Mouse (Mus musculus) erythroblast, embryonic 14.5 days (primary cell): ENCODE measurements around the gene Ntrk2. TPM values are rescaled to one million over a fixed set of nuclear protein-coding genes. Genes with fewer than 3 reads are reported as not detected.

Source experiments
- H3K27me3 ChIP-seq: 2 replicates; pipeline ENCODE4 v1.6.1; 2012; ENCODE audit warnings: inconsistent platforms; ENCODE audit not compliant: control insufficient read depth
- H3K36me3 ChIP-seq: 2 replicates; pipeline ENCODE4 v1.6.1; 2012; ENCODE audit warnings: mild to moderate bottlenecking, inconsistent platforms; ENCODE audit not compliant: control insufficient read depth
- H3K4me1 ChIP-seq: 2 replicates; pipeline ENCODE4 v1.6.1; 2012; ENCODE audit warnings: inconsistent platforms; ENCODE audit not compliant: control insufficient read depth
- H3K4me3 ChIP-seq: replicated peaks from 2 replicates; pipeline ENCODE3; 2012; ENCODE audit warnings: moderate library complexity, mild to moderate bottlenecking, inconsistent platforms
- H3K9me3 ChIP-seq: 2 replicates; pipeline ENCODE4 v1.6.1; 2012; ENCODE audit warnings: low read length, inconsistent platforms, mixed read lengths; ENCODE audit not compliant: control insufficient read depth
- GATA1 ChIP-seq: IDR thresholded peaks from 2 replicates; pipeline ENCODE4 v1.6.1; 2012; ENCODE audit warnings: low read length, inconsistent platforms, mixed read lengths
- TAL1 ChIP-seq: IDR thresholded peaks from 3 replicates; pipeline ENCODE4 v1.6.1; 2012; ENCODE audit warnings: low read length, inconsistent platforms, mixed read lengths
- polyA plus RNA-seq: library from polyadenylated mRNA; stranded (reverse); fragments of >175 nt; gene quantifications from 2 replicates; pipeline ENCODE4 v1.2.3, GENCODE M21; 2012

The Ntrk2 gene
- polyA plus RNA-seq, 1 experiment, result not detected

DNA sequence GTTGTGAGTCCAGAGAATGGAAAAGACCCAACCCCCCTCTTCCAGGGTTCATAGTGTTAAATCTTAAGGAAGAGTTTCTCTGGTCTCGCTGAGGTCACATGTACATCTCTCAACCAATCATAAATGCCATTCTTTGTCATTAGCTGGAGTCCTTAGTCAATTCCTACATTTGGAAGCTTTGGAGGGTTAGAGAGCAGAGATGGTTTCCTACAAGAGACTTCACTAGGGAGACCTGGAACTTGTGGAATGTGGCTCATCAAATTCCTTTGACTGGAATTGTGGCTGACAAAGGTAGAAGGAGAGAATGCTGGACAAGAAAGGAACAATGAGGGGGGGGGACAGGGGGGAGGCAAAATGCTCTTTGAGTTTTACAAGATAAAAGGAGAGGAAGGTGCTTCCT is 30.5 kb downstream of the Ntrk2 start:
- no peak for TF ChIP-seq TAL1
- no peak for TF ChIP-seq GATA1
- no peaks in the 10 kb centered on the region for H3K4me1 ChIP-seq
- H3K4me3 ChIP-seq, result no peak overlapping the region
- H3K36me3 ChIP-seq, result no peaks in the 10 kb centered on the region
- H3K9me3 ChIP-seq, result peaks cover 8% of the 10 kb centered on the region
- no peaks in the 10 kb centered on the region for H3K27me3 ChIP-seq

DNA sequence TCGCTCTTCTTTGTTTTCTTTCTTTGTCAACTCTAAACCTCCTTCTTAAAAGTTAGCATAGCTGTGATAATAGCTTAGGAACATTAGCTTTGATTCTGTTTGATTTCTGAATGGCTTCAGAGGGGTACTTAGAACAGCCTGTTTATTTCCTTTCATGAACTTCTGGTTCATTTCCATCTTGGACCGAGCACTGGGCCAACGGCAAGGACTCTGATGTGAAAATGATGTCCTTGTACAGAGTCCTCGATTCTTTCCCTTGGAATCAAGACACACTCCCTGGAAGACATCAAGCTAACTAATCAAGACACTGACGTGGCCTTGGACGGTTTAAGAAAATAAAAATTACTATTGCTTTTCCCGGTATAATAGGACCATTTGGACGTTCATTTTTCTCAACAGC is 31.7 kb downstream of the Ntrk2 start:
- TF ChIP-seq GATA1, result no peak
- TF ChIP-seq TAL1, result no peak
- Histone ChIP-seq H3K4me1 (no peaks in the 10 kb centered on the region), H3K36me3 (no peaks in the 10 kb centered on the region), H3K27me3 (no peaks in the 10 kb centered on the region), H3K9me3 (peaks cover 8% of the 10 kb centered on the region), H3K4me3 (no peak overlapping the region)

DNA sequence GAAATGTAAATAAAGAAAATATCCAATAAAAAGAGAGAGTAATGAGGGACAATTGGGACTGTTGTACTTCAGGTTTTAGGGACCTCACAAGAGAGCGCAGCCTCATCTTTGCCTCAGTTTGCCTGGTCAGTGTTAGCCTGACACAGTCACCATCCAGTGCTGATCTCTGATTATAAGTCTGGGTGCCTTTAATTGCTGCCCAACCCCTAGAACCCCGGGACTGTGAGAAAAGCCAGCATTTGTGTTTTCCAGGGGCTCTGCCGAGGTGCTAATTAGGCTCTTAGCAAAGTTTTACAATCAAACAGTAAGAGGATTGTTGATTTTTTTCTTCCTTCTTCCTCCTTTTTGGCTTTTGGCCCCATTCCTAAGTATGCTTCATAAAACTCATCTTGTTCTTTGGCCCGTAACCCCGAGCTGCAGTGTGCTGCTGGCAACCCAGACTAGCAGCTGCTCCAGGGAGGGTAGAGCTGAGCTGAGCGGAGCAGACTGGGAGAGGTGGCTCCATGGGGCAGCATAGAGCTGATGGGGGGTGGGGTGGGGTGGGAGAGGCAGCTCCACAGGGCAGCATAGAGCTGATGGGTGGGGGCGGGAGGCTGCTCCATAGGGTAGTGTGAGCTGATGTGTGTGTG is 34.5 kb downstream of the Ntrk2 start:
- Histone ChIP-seq H3K4me1 (no peaks in the 10 kb centered on the region), H3K9me3 (peaks cover 14% of the 10 kb centered on the region), H3K36me3 (no peaks in the 10 kb centered on the region), H3K4me3 (no peak overlapping the region), H3K27me3 (no peaks in the 10 kb centered on the region)
- TF ChIP-seq TAL1, result no peak
- no peak for TF ChIP-seq GATA1

DNA sequence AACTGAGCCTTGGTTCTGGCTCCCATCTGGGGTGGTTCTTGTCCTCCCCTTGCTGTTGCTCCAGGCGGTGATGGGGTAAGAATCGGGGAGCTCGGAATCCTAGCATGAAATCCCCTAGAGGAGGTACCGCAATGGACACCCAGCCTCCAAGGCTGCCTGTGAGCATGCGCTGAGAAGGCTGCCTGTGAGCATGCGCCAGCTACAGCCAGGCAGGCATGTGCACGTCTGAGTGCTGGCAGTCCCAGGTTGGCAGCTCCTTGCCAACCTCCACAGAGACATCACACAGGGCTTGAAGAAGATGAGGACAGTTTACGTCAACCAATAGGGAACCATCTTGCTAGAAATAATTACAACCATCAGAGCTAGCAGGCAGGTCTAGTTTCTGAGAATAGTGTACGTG is 37.5 kb downstream of the Ntrk2 start:
- Histone ChIP-seq H3K36me3 (no peaks in the 10 kb centered on the region), H3K9me3 (peaks cover 27% of the 10 kb centered on the region), H3K4me1 (no peaks in the 10 kb centered on the region), H3K4me3 (no peak overlapping the region), H3K27me3 (no peaks in the 10 kb centered on the region)
- TF ChIP-seq GATA1 (no peak), TAL1 (no peak)

DNA sequence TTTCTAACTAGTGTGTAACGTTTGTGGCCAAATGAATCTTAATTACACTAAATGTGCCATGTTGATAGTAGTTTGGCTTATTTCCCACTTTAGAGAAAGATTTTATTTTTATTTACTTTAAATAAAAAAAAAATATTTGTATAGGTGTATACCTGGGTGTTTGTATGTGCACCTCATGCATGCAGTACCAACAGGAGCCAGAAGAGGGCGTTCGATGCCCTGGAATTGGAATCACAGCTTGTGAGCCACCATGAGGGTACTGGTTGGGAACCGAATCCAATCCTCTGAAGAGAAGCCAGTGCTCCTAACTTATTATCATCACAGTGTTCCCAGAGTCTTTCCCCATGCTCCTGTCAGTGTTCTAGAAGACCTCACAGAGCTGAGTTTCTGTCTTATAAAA is 42.2 kb downstream of the Ntrk2 start:
- no peak overlapping the region for H3K4me3 ChIP-seq
- TF ChIP-seq GATA1, result no peak
- TF ChIP-seq TAL1, result no peak
- H3K36me3 ChIP-seq, result no peaks in the 10 kb centered on the region
- no peaks in the 10 kb centered on the region for H3K4me1 ChIP-seq
- H3K27me3 ChIP-seq, result no peaks in the 10 kb centered on the region
- peaks cover 29% of the 10 kb centered on the region for H3K9me3 ChIP-seq

DNA sequence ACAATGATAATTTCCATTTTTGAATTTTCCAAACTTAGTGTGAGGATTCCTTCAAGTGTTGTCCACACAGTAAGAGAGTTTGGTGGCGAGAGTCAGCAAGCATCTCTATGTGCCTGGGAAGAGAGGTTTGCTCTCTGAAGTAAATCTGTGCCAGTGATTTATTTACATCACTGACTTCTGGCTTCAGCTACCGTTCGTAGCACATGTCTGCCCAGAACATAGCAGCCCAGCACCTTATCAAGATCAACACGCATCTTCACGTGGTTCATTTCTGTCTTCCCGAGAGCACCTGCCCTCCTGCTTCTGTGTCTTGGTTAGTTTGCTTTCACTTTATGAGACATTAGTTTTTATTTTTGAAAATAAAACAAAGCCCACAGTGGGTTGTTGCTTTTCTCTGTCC is 47.3 kb downstream of the Ntrk2 start:
- H3K27me3 ChIP-seq, result no peaks in the 10 kb centered on the region
- peaks cover 3% of the 10 kb centered on the region for H3K9me3 ChIP-seq
- TF ChIP-seq GATA1 (no peak), TAL1 (no peak)
- H3K4me1 ChIP-seq, result no peaks in the 10 kb centered on the region
- no peak overlapping the region for H3K4me3 ChIP-seq
- H3K36me3 ChIP-seq, result no peaks in the 10 kb centered on the region

DNA sequence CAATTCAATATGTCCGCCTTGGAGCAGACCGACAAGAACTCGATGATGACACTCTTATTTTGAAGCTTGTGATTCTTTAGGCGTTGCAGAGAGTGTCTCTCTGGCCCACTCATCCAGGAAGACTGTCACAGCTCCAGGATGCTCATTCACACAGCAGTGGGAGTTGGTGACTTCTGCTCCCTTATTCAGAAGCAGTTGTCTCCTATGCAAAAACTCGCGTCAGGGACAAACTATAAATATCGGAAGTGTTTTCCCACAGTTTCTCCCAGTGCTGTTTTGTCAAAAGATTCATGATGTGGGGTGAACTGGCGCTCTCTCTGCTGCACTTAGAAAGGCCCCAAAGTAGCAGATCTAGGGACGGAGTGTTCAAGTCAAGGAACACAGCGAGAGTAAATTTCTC is 59.9 kb downstream of the Ntrk2 start:
- TF ChIP-seq GATA1, result no peak
- TF ChIP-seq TAL1, result no peak
- Histone ChIP-seq H3K9me3 (peaks cover 22% of the 10 kb centered on the region), H3K4me3 (no peak overlapping the region), H3K27me3 (no peaks in the 10 kb centered on the region), H3K36me3 (no peaks in the 10 kb centered on the region), H3K4me1 (no peaks in the 10 kb centered on the region)

DNA sequence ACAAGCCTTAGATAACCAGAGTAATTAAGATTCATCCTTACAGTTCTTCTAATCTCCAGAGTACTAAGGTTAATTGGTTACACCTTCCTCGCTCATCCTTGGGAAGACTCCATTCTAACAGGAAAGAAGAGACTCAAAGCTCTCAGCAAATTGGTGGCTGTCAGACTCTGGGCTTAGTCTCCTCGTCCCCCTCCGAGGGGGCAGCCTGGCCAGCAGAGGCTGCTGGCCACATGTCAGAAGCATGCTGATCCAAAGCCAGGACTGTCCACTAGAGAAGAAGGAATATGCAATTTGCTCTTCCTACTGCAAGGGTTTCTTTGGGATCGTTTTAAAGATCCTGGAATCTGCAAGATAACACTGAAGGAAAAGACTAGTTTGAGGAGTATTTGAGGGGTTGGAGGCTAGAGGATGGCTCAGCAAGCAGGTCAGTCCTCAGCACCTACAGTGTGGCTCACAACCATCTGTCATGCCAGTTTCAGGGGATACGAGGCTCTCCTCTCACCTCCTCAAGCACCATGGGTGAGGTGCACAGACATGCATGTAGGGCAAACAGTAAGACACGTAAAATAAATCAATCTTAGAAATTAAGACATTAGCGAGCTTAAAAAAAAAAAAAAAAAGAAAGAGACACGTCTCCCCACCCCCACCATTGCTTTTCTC is 60.5 kb downstream of the Ntrk2 start:
- peaks cover 18% of the 10 kb centered on the region for H3K9me3 ChIP-seq
- no peak overlapping the region for H3K4me3 ChIP-seq
- H3K36me3 ChIP-seq, result no peaks in the 10 kb centered on the region

DNA sequence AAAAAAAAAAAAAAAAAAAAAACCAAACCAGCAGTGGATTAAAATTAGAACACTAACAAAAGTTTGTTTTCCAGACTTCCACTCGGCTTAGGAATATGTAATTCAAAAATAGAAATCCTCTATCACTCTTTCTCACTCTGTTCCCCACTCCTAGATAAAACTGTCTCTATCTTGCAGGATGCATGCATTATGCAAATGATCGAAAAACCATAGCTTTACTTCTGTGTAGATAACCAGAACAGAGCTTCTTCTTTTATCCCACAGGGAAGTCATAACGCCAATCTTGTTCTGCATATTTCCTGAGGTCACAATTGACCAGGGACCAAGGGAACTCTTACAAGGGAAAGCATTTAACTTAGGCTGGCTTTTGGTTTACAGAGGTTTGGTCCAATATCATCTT is 76.1 kb downstream of the Ntrk2 start:
- TF ChIP-seq TAL1 (no peak), GATA1 (no peak)
- Histone ChIP-seq H3K36me3 (no peaks in the 10 kb centered on the region), H3K27me3 (no peaks in the 10 kb centered on the region), H3K4me1 (peaks cover 2% of the 10 kb centered on the region; the same call in 1 of the 2 replicates), H3K9me3 (peaks cover 26% of the 10 kb centered on the region), H3K4me3 (no peak overlapping the region)

More for the DNA sequence above, 60.5 kb downstream of the Ntrk2 start:
- Histone ChIP-seq H3K27me3 (no peaks in the 10 kb centered on the region), H3K4me1 (no peaks in the 10 kb centered on the region)
- TF ChIP-seq TAL1 (no peak), GATA1 (no peak)
